Mouse (Mus musculus): ENCODE measurements around the gene Tet2.

DNA sequence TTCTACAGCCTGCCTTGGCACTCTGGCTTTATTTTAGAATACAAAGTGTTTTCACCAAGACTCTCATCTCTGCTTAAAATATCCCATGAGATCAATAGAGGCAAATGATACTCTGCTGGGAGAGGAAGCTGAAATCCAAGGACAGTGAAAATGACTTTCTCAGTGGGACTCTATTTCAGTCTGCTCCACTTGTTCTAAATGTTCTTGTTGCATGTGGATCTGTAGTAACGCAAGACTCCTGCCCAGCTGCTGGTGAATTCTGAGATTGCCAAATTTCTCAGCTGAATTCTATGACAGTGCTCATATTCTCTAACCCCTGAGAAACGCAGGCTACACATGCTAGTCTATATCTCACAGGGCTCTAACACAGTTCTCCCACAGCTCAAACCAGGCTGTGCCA is 35.1 kb downstream of the Tet2 start:
- TF ChIP-seq CTCF (IDR thresholded peaks at IDR 0.05; ENCODE audit: low read depth, low read length) (no peak), POLR2A (IDR thresholded peaks at IDR 0.05; ENCODE audit: borderline replicate concordance, low read depth, low read length) (no peak)

Measured in bone marrow macrophage, adult 2 months (primary cell).